Mouse (Mus musculus): ENCODE results near the gene Btbd9.
"Not testable (repeated sequence)": the region's sequence is repeated elsewhere in the genome, so short reads cannot be mapped to it uniquely, and the experiment has no call there.

Gene Btbd9

GRCm38 (mm10) chr17:30511399-30511798, 64.9 kb downstream of the Btbd9 start:
- DNase-seq, result no peak

- DNase-seq, result peak; percentile 29
These were observed 66.1 kb downstream of the Btbd9 start for GRCm38 (mm10) chr17:30510171-30510570.

GRCm38 (mm10) chr17:30509646-30510045, 66.6 kb downstream of the Btbd9 start:
- DNase-seq, result no peak

DNA sequence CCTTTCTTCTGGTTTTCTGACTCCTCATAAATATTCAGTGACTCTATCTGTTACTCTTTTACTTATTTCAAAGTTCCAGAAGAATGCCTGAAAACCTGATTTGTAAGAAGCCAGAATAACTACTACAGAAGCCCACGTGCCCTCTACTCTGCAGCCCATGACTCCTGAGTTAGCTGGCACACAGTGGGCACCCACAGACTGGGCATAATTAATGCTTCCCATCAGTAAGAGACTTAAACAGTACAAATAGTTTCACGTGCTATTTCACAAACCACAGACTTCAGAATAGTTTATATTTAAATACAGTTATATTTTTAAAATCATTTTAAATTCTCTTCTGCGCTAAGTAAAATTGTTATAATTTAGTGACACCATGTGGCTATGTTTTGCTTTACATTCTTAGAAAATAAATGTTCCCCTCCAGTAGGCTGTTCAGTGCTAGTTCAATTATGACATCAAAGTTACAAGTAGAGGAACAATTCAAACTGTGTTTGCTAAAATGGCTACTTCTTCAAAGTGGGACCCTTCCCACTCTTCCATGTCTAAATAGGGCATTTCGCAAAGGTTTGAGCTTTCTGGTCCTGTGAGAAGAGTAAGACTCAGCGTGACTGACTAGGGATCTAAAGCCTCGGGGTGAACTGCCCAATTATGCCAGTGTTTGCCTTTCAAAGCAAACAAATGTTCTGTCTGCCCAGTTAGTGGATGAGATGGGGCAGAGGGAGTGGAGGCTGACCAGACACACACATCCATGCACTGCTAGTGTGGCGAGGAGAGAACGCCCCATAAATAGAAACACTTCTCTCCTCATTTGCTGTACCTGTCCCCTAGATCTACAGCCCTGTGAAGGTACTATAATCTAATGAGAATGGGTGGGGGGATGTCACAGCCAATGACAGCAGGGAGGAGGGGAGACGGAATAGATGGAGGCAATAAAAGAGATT, 68.4 kb downstream of the Btbd9 start:
- DNase-seq, result no peak

GRCm38 (mm10) chr17:30506916-30507315, 69.4 kb downstream of the Btbd9 start:
- no peak for DNase-seq

DNA sequence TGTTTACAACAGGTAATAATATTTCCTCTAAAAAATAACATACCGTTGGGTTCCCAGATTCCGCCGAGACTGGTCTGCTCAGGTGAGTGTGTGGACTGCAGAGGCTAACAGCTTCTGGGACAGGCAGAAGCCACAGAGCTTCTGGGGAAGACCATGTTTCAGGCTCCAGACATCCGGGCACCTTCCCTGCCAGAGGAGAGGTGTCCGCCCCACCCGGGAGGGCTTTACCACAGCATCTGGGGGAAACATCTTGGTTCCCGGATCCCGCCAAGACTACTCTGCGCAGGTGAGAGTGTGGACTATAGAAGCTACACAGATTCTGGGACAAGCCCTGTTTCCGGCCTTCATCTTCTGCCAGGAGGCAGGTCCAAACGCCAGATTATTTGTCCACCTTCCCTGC, 76.7 kb downstream of the Btbd9 start:
- not testable (repeated sequence) for DNase-seq

DNA sequence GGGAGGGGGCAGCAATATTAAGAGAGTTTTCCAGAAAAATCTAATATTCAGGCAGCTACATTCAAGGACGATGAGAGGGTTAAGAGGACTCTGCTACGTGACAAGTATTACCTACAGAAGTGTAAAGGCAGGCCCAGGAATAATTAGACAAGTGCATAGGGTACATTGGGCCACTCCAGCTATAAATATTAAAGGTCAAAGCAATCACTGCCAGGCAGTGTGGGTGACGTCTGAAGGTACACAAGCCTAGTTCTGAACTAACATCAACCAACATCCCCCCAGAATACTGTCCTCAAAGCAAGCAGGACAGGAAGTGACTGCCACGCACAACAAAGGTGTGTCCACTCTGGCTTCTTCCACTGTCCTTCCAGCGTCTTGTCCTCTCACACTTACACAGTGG, 77.5 kb downstream of the Btbd9 start:
- DNase-seq, result no peak

DNA sequence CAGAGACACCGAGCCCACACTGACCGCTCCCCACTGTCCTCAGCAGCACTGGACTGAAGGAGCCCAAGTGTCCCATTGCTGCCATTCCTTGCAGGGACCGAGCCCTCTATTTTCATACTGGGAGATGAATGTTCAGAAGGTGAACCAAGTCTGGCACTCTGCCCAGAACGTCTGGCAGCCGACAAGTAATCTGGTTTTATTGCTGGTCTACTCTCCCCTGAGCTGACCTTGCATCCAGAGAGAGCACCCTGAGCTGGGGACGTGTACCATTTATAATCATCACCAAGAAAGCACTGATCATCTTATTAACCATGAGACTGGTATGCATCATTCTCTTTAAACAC, 77.9 kb downstream of the Btbd9 start:
- no peak for DNase-seq

GRCm38 (mm10) chr17:30497525-30498375, 78.5 kb downstream of the Btbd9 start:
- no peak for DNase-seq

GRCm38 (mm10) chr17:30495567-30495966, 80.7 kb downstream of the Btbd9 start:
- DNase-seq, result no peak

DNA sequence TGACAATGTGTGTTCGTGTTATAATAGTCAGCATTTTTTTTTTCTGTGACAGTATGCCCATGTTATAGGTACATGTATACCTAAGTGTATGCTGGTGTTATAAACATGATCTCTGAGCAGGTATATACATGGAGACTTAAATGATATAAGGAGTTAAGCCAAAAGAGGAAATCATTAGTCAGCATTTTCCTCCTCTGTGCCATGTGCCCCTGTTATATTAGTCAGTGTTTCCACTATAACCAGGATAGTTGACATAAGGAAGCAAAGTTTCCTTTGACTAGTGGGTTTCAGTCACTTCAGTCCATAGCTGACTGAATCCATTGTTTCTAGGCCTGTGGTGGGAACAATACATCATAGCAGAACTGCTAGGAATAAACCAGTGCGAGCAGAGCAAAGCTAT, 81.1 kb downstream of the Btbd9 start:
- no peak for DNase-seq

GRCm38 (mm10) chr17:30493481-30493880, 82.8 kb downstream of the Btbd9 start:
- DNase-seq, result no peak

- no peak for DNase-seq
These were observed 84.1 kb downstream of the Btbd9 start for GRCm38 (mm10) chr17:30492191-30492590.

GRCm38 (mm10) chr17:30491601-30492000, 84.7 kb downstream of the Btbd9 start:
- no peak for DNase-seq

- DNase-seq, result no peak
These were observed 85.7 kb downstream of the Btbd9 start for GRCm38 (mm10) chr17:30490601-30491000.

DNA sequence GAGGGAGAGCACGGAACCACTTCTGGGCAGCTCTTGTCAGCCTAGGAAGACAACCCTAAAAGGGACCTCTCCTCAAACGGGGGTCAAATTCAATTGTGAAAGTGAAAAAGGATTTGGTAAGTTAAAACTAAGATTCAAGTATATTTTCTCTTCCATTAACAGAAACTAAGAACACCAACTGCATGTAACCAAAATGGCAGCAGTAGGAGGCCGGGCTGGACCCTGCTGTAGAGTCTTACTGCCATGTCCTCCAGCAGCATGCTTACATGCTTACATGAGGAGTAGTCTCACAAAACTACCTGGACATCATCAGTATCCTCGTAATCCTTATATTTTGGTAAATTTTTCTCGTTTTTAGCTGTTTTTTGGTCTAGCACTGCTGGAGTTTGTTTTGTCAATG, 86.2 kb downstream of the Btbd9 start:
- no peak for DNase-seq

DNA sequence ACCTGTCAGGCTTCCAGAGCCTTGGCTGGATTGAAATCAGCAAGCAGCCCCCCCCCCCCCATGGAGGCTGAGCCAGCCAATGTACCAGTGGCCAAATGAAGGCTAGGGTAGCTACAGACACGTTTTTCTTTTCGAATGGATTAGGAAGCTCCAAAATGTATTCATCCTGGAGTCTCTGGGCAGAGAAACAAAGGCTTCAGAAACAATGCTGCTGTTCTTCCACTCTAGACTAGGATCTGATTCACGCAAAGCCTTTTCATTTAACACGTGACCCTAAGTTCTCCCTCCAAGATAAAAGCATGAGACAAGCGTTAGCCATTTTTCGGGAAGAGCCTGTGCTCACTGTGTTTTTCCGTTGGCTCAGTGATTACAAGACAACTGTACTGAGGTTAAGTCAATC, 86.7 kb downstream of the Btbd9 start:
- no peak for DNase-seq

DNA sequence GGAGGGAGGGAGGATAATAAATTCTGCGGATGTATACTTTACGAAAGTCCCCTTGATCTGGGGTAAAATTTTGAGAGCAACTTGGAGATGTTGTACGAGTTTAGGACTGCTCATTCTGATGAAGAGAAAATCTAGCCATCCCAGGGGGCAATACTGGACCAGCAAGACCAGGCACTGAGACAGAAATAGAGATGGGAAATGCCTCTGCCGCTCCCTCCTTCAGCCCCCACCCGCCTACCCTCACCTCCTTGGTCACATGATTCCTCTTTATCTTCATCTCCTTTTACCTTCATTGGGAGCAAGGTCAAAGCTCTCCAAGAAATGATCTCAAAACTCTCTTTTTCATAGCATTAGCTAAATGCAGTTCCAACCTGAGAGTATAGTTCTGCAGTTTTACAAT, 88.6 kb downstream of the Btbd9 start:
- no peak for DNase-seq

- DNase-seq, result no peak
These were observed 91.0 kb downstream of the Btbd9 start for GRCm38 (mm10) chr17:30485067-30485854.

DNA sequence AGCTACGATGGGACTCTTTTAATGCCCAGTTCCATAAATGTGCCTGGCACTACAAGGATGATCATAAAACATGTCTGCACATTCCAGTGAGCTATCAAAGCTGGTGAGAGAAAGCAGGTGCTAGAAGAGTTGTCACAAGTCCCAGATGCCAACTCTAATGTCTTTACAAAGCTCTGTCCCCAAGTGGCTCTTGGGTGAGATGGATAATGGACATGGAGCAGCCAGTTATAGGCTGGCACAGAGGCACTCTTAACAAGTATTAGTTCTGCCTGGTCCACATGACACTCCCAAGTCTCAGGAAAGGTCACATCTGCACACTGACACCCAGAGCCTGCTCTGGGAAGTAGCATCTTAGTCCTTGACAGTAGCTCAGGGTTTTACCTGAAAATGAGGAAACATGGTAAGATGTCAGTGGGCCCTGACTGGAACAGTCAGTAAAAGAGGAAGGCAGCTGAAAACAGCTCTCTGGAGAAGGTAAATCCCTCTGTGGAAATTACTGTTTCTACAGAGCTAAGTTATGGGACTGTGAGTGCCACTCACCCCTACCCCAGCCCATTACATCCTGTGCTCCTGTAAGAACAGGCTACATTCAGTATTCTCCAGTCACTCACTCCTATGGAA, 91.7 kb downstream of the Btbd9 start:
- no peak for DNase-seq

DNA sequence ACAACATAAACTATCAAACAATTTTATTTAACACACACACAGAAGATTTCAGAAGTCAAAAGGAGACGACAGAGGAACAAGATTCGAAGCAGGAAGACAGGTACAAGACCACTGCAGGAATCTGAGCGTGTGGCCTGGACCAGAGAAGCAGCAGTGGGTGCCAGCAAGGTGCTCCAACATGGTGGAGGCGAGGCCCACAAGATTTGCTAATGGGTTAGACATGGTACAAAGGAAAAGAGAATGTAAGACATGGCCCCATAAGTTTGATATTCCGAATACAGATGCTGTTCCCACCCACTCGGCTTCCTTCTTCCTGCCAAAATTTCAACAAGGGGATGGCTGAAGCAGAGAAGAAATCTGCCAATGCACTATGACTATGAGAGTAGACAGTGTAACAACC, 94.5 kb downstream of the Btbd9 start:
- DNase-seq, result no peak

DNA sequence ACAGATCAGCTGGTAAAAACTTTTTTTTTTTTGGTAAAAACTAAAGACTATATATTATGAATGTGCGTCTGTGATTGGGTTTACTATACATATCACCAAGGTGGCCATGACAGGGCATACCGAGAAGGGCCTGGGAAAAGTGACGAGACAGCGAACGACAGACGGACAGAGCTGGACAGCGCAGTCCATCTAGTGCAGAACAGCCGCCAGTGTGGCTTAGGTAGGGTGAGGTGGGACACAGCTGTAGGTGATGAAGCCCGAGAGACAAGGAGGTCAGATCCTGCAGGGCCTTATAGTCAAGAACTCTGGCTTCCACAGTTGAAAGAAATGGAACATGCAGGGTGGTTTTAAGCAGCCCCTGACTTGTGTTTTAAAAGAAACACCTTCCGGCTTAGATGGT, 94.9 kb downstream of the Btbd9 start:
- no peak for DNase-seq

DNA sequence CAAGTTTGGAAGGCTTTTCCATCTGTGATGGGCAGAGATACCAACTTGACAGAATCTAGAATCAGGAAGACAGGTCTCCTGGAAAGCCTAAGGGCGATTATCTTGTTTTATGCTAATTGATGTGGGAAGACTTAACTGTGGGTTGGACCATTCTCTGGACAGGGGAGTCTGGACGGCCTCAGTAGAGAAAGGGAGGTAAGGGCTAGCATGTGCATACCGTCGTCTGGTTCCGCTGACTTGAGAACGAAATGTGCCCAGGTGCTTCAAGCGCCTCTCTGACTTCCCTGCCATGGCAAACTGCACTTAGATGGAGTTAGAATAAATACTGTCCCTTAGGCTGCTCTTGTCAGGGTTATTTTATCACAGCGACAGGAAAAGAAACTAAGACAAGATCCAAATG, 95.9 kb downstream of the Btbd9 start:
- DNase-seq, result no peak

All from thymus, postnatal 4 days (tissue).